Mouse (Mus musculus) embryonic fibroblast, embryonic 13.5 days (primary cell): ENCODE data around the gene Phactr4. TPM values are rescaled to one million over a fixed set of nuclear protein-coding genes. Genes with fewer than 3 reads are reported as not detected.

ENCODE experiments used
- H3K27ac ChIP-seq: 2 replicates; pipeline ENCODE4 v1.5.1; 2012; ENCODE audit warnings: low read length, control low read depth, inconsistent platforms; ENCODE audit not compliant: insufficient read depth
- H3K4me1 ChIP-seq: 2 replicates; pipeline ENCODE4 v1.6.1; 2011; ENCODE audit warnings: low read length; ENCODE audit not compliant: control insufficient read depth, insufficient read depth
- H3K4me3 ChIP-seq: 2 replicates; pipeline ENCODE4 v1.5.1; 2011; ENCODE audit warnings: mild to moderate bottlenecking, control low read depth, low read length; ENCODE audit not compliant: insufficient read depth
- CTCF ChIP-seq: IDR thresholded peaks from 2 replicates; pipeline ENCODE4 v1.5.1; 2011; ENCODE audit warnings: mild to moderate bottlenecking, control low read depth, low read length, moderate library complexity, borderline replicate concordance; ENCODE audit not compliant: insufficient read depth
- POLR2A ChIP-seq: IDR thresholded peaks from 2 replicates; pipeline ENCODE4 v1.6.1; 2011; ENCODE audit warnings: low read depth, mild to moderate bottlenecking, control low read depth, low read length, moderate library complexity
- polyA plus RNA-seq: library from polyadenylated mRNA; stranded (reverse); fragments of >200 nt; gene quantifications from 2 replicates; pipeline ENCODE4 v1.2.4, GENCODE M21; 2011; ENCODE audit warnings: low read depth; ENCODE audit not compliant: missing spikeins, insufficient read length

The Phactr4 gene
- polyA plus RNA-seq, 1 experiment = 28.5 TPM

DNA sequence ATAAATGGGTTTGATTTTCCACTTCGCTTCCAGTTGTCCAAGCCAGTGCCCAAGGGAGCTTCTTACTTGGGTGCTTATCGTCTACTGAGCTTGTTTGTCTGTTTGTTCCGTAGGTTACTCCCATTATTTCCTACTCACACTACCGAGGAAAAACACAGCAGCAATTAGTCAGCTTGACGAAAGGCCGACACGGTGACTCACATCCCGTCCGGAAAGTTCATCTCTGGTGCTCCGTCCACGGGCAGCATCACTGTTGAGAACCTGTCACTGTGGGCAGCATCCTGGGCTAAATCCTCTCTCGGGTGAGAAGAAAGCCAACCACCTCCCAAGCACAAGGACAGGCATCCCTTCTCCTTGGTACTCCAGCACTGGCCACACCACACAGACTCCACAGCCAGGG, 23.8 kb upstream of the Phactr4 start:
- no peak for TF ChIP-seq POLR2A
- TF ChIP-seq CTCF = no peak
- Histone ChIP-seq H3K27ac (no peak overlapping the region), H3K4me1 (no peaks in the 10 kb centered on the region), H3K4me3 (no peak overlapping the region)

DNA sequence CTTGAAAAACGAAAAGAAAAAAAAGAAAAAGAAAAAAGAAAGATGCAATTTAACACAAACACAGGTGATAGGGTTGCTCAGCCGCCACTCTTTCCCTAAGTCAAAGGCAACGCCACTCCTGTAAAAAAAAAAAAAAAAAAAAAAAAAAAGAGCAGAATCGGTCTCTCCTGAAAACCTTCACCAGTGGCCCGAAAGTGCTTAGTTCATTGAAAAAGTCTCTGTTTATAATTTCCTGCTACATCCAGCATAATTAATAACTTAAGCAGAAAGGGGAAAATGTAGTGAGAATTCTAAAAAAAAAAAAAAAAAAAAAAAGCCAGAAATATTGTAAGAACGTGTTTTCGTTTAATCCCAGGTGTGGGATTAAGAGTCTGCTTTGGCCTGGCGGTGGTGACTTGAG, 22.2 kb upstream of the Phactr4 start:
- TF ChIP-seq CTCF (no peak), POLR2A (no peak)
- Histone ChIP-seq H3K4me1 (no peaks in the 10 kb centered on the region), H3K27ac (no peak overlapping the region), H3K4me3 (no peak overlapping the region)

DNA sequence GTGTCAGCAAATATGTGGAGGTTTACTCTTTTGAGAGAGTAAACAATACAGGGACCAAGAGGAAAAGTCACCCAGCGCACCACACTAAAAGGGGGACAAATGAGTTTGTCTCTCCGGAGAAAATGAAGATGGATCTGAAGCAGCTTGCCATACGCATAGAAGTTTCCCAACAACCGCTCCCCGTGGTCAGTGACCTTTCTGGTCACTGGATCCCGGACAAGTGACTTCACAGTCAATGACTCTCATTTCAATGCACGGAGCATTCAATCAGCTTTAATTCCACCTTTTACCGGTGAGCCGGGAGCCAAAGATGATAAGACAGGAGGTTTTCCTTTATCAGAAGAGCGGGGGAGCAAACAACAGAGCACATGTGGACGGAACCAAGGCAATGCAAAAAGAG, 15.6 kb upstream of the Phactr4 start:
- Histone ChIP-seq H3K27ac (no peak overlapping the region), H3K4me3 (no peak overlapping the region), H3K4me1 (no peaks in the 10 kb centered on the region)
- TF ChIP-seq CTCF = no peak

DNA sequence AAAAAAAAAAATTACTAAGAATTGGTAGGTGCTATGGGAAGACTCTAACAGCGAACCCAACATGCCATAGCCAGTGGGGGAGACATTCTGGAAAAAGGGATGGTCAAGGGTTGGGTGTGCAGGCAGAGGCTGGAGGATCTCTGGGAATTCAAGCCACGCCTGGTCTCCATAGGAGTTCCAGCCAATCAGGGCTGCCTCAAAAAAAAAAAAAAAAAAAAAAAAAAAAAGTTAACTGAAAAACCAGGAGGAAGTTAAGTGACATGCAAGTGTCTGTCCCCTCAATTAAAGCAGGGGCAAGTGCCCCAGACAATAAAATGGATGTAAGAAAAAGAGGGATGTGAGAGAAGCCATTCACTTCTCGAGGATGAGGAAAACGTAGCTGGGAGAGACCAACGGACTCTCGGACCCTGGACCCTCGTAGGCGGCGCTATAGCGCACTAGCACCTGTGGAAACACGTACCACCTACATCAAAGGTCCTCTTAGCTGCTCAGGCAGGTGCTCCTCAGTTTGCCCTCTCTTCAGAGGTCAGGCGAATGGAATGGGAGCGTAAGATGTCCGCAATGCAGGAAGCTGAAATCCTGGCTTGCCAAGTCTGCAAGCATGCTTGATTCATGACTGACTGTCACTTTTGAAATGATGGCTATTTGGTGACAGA, 10.6 kb upstream of the Phactr4 start:
- Histone ChIP-seq H3K27ac (no peak overlapping the region), H3K4me3 (no peak overlapping the region), H3K4me1 (0 out of 2 replicates have a peak, but pooled peaks cover 2% of the 10 kb centered on the region)
- TF ChIP-seq POLR2A (no peak), CTCF (no peak)

DNA sequence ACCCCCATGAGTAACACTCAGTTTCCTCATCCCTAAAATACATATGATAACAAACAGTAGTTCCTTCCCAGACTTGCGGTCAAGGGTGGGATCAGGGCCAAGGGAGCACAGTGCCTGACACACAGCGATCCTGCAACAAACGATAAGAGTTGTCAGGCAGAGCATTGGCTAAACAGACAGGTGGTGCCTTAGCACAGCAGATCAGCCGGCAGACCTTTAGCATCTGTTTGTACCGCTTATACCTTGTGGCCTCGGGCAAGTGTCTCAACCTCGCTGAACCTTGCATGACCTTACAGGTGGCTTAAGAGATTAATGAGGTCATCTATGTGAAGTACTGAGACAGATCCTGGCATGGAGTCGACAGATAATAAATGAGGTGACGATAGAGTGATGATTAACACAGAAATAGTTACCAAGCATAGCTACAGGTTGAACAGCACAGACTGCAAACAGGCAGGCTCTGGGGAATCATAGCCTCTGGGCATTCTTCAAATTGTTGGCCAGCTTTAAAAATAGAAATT, 5.8 kb upstream of the Phactr4 start:
- H3K4me3 ChIP-seq = no peak overlapping the region
- no peak overlapping the region for H3K27ac ChIP-seq
- 0 out of 2 replicates have a peak, but pooled peaks cover 2% of the 10 kb centered on the region for H3K4me1 ChIP-seq
- TF ChIP-seq POLR2A (no peak), CTCF (no peak)

DNA sequence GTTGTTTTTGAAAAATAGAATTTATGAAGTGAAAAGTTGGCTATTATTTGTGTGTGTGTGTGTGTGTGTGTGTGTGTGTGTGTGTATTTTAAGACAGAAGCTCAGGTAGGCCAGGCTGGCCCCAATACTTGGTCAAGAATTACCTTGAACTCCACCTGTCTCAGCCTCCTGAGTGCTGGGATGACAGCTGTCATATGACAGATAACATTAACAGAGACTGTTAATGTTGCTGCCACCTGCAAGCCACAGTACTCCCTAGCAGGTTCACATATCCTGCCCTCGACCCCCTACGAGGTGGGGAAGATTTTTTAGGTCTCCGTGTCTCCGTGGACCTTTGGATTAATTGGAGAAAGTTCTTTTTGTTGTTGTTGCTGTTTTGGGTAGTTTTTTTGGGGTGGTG, 5.2 kb upstream of the Phactr4 start:
- TF ChIP-seq POLR2A (no peak), CTCF (no peak)
- Histone ChIP-seq H3K4me1 (0 out of 2 replicates have a peak, but pooled peaks cover 2% of the 10 kb centered on the region), H3K4me3 (no peak overlapping the region)

DNA sequence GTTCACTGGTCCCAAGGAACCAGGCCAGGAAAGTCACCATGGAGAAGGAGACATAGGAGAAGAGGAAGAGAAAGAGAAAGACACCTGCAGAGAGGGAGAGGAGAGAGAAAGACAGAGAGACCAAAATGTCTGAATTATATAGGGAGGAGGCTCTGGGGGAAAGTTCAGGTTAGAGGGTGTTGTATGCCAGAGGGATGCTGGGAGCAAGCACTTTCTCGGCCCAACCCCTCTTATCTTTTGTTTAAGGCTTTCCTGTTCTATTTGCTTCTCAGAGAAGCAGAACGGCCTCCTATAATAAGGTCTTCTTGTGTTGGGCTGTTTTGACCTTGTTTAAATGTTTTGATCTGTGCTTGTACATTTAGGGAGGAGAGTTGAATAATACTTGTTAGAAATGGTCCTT, 3.7 kb upstream of the Phactr4 start:
- Histone ChIP-seq H3K4me1 (0 out of 2 replicates have a peak, but pooled peaks cover 2% of the 10 kb centered on the region), H3K4me3 (no peak overlapping the region), H3K27ac (no peak overlapping the region)
- TF ChIP-seq CTCF (no peak), POLR2A (no peak)

More for the DNA sequence above, 5.2 kb upstream of the Phactr4 start:
- H3K27ac ChIP-seq = no peak overlapping the region

DNA sequence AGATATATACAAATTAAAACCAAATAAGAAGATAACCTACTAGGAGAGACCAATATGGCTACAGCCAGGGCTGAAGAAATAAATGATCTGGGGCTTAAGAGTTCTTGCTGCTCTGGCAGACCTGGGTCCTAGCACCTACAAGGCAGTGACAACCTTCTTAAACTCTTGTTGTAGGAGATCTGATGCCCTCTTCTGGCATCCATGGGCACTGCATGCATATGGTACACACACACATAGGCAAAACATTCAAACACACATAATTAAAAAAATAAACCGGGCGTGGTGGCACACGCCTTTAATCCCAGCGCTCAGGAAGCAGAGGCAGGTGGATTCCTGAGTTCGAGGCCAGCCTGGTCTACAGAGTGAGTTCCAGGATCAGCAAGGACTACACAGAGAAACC, 2.5 kb upstream of the Phactr4 start:
- Histone ChIP-seq H3K27ac (no peak overlapping the region), H3K4me3 (no peak overlapping the region)
- TF ChIP-seq CTCF = no peak
- TF ChIP-seq POLR2A = no peak

DNA sequence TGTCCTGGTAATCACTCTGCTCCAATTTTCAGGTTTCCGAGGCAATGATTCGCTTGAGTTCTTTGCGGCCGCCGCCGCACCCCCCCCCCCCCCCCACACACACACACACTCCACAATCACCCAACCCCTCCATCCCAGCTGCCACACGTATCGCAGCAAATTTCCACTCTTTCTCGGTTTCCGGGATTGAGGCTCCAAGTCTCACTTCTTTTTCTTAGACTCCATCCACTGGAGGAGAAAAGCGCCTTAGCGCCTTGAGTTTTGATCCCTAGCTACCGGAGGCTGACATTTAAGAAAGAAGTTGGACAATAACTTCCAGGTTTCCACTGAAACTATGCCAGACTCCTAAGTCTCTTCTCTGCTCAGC, 750 bp downstream of the Phactr4 start:
- TF ChIP-seq CTCF (no peak), POLR2A (no peak; the same call in 1 of the 2 replicates)
- Histone ChIP-seq H3K27ac (peak overlapping the region; percentile 96), H3K4me1 (peaks cover 5% of the 10 kb centered on the region; the same call in 1 of the 2 replicates), H3K4me3 (peak overlapping the region; percentile 76)

More for the DNA sequence above, 2.5 kb upstream of the Phactr4 start:
- peaks cover 4% of the 10 kb centered on the region; the same call in 1 of the 2 replicates for H3K4me1 ChIP-seq

DNA sequence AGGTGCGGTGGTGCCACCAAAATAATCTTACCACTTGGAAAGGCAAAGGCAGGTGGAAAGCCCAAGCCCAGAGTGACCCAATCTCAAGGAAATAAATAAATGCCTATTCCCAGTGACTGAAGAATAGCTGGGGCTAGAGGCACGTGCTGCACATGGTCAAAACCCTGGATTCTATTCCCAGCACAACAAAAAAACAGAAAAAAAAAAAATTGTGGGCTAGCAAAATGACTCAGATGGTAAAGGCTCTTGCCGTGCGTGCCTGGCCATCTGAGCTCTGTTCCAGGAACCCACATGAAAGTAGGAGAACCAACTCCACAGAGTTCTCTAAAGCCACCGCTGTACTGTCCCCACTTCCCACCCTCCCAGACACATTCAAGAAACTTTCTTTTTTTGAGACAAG, 1.8 kb downstream of the Phactr4 start:
- TF ChIP-seq CTCF (no peak), POLR2A (no peak)
- H3K27ac ChIP-seq = peak overlapping the region; percentile 81
- peak overlapping the region; percentile 28; the same call in 1 of the 2 replicates for H3K4me3 ChIP-seq
- peaks cover 5% of the 10 kb centered on the region; the same call in 1 of the 2 replicates for H3K4me1 ChIP-seq
